Mouse (Mus musculus): ENCODE data around the gene Hnf1a. TPM values are rescaled to one million over a fixed set of nuclear protein-coding genes. Genes with fewer than 3 reads are reported as not detected.

The Hnf1a gene
- polyA plus RNA-seq, 1 experiment = 12.3 TPM

GRCm38 (mm10) chr5:114913686-114914085 is 57.2 kb downstream of the Hnf1a start:
- DNase-seq (ENCODE audit: low read depth, low spot score) = no peak
- WGBS = 60% methylated on average over 4 of the region's 4 CpGs

GRCm38 (mm10) chr5:114908598-114909305 is 62.1 kb downstream of the Hnf1a start:
- no peak for DNase-seq (ENCODE audit: low read depth, low spot score)
- WGBS = 64% methylated on average over 13 of the region's 13 CpGs

GRCm38 (mm10) chr5:114902413-114902812 is 68.5 kb downstream of the Hnf1a start:
- DNase-seq (ENCODE audit: low read depth, low spot score) = no peak
- WGBS = 58% methylated on average over 1 of the region's 1 CpGs

Other genes starting within 250 kb of the Hnf1a start
- 98.4 and 131 TPM in 2 replicates for gene Ankrd13a, start 196.4 kb downstream of the Hnf1a start, polyA plus RNA-seq (2012; rRNA removed)
- gene Git2, start 195.6 kb downstream of the Hnf1a start, polyA plus RNA-seq (2012; rRNA removed) = 23.1 and 29.7 TPM in 2 replicates
- gene 1500011B03Rik, start 147.6 kb downstream of the Hnf1a start, polyA plus RNA-seq (2012; rRNA removed) = 14.6 and 17.6 TPM in 2 replicates
- gene 4930519G04Rik, start 117.4 kb downstream of the Hnf1a start, polyA plus RNA-seq (2012; rRNA removed) = not detected in 2 replicates
- gene Gm9936, start 112.4 kb downstream of the Hnf1a start, polyA plus RNA-seq (2012; rRNA removed) = not detected in 2 replicates
- 20.7 and 47.4 TPM in 2 replicates for gene Oasl2, start 74.2 kb downstream of the Hnf1a start, polyA plus RNA-seq (2012; rRNA removed)
- gene Oasl1, start 47.9 kb downstream of the Hnf1a start, polyA plus RNA-seq (2012; rRNA removed) = 59.3 and 95.6 TPM in 2 replicates
- gene 2210016L21Rik, start 28.9 kb downstream of the Hnf1a start, polyA plus RNA-seq (2012; rRNA removed) = 13.7 and 19.4 TPM in 2 replicates
- 71.4 and 79.1 TPM in 2 replicates for gene Sppl3, start 40.0 kb upstream of the Hnf1a start, polyA plus RNA-seq (2012; rRNA removed)
- 0.23 and 0.32 TPM in 2 replicates for gene Gm10401, start 127.2 kb upstream of the Hnf1a start, polyA plus RNA-seq (2012; rRNA removed)
- gene Acads, start 148.3 kb upstream of the Hnf1a start, polyA plus RNA-seq (2012; rRNA removed) = 114 and 119 TPM in 2 replicates
- 33.6 and 35.6 TPM in 2 replicates for gene Unc119b, start 163.9 kb upstream of the Hnf1a start, polyA plus RNA-seq (2012; rRNA removed)
- 131 and 153 TPM in 2 replicates for gene Mlec, start 187.1 kb upstream of the Hnf1a start, polyA plus RNA-seq (2012; rRNA removed)
- 1.1 and 1.4 TPM in 2 replicates for gene Cabp1, start 223.3 kb upstream of the Hnf1a start, polyA plus RNA-seq (2012; rRNA removed)